Mouse (Mus musculus) spleen, postnatal 36 days (tissue): ENCODE results near the gene Cdc20b.

Experiments used
- DNase-seq, 2 experiments: peaks; one replicate each; pipeline ENCODE4 v3.0.0; 2022; ENCODE audit warnings: low spot score in 2 of 2, mixed read lengths in 1 of 2

Cdc20b gene

GRCm38 (mm10) chr13:113034950-113035421 is at the start of gene Cdc20b:
Cdc20b (plus strand) TSS chr13:113035111.
- DNase-seq: peak; percentile 54 to 57

GRCm38 (mm10) chr13:112985605-112986450 is 49.1 kb upstream of the Cdc20b start:
- DNase-seq: no peak

DNA sequence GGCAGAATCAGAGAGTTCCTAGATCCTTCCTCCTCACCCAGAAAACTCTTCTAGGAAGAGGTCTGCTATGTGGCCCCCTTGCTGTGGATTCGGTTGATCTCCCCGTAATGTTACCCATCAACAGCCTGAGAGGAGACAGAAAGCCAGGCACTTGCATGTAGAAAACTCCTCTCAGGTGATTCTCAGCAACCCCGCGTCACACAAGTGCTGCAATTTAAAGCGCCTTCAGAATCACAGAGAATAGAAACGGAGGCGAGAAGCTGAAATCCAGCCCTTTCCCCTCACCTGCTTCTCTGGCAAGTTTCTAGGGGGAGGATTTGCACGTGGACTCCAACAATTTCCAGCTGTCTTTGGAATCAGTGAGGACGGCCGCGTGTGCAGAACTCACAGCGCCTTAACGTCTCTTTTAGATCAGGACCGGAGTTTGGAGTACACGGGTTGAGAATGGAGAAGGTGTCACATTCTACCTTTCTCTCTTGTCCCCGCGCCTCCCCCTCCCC is 48.4 kb upstream of the Cdc20b start:
- no peak for DNase-seq

- DNase-seq: peak; percentile 82 to 85
Observed at GRCm38 (mm10) chr13:112987532-112987943, 47.4 kb upstream of the Cdc20b start, which contains the start of gene Ccno. Ccno (plus strand) TSS chr13:112987802.

- no peak for DNase-seq
Observed at GRCm38 (mm10) chr13:112987991-112988390, 46.9 kb upstream of the Cdc20b start.

GRCm38 (mm10) chr13:112988866-112989265 is 46.0 kb upstream of the Cdc20b start:
- DNase-seq: no peak

DNA sequence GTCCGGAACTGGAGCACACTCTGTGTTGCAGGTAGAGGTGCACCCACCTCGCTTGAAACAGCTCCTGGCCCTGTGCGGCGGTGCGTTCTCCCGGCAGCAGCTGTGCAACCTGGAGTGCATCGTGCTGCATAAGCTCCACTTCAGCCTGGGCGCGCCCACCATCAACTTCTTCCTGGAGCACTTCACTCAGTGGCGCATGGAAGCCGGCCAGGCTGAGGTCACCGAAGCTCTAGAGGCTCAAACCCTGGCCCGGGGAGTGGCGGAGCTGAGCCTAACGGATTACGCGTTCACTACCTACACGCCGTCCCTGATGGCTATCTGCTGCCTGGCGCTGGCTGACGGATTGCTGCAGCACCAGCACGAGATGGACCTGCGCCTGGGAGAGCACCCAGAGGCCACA is 45.4 kb upstream of the Cdc20b start:
- DNase-seq: no peak

DNA sequence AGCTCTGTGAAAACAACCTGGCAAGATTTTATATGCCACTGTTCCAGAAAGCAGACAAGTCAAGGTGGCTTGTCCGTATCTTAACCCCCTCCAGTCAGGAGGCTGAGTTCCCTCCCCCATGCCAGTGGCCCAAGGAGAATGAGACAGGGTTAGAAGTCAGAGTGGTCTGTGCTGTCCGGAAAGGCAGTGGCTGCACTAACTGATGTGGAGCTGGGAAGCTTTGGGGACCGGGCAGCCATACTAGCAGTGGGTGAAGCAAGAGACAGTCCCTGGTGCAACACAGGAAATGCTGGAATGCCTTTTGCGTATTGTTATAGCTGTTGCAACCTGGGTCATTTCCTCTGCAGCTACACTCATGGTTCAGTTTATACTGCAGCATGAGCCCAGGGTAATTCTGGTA is 44.6 kb upstream of the Cdc20b start:
- no peak for DNase-seq

- no peak for DNase-seq
Observed at GRCm38 (mm10) chr13:112993531-112994152, 41.3 kb upstream of the Cdc20b start, which contains the start of gene Mcidas. Mcidas (plus strand) TSS chr13:112993845.

GRCm38 (mm10) chr13:112994191-112994590 is 40.7 kb upstream of the Cdc20b start:
- peak; percentile 21 to 28 for DNase-seq

DNA sequence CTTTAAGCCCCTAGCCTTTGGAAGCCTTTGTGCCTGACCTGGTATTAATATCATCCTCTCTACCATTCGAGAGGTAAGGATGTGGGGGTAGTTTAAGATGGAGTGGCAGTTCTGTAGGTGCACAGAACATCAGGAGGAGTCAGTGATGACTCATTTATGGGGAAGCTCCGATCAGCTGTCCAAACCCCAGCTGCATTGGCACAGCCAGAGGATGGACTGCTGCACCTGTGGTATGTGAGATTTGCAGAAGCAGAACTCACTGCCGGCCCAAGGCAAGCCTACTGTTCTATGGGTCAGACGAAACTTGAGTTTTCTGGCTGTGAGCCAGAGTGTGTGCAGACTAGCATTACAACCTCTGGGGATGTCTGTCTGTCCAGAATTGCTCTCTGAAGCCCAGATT is 38.5 kb upstream of the Cdc20b start:
- no peak for DNase-seq

GRCm38 (mm10) chr13:112997369-112997768 is 37.5 kb upstream of the Cdc20b start:
- no peak for DNase-seq

DNA sequence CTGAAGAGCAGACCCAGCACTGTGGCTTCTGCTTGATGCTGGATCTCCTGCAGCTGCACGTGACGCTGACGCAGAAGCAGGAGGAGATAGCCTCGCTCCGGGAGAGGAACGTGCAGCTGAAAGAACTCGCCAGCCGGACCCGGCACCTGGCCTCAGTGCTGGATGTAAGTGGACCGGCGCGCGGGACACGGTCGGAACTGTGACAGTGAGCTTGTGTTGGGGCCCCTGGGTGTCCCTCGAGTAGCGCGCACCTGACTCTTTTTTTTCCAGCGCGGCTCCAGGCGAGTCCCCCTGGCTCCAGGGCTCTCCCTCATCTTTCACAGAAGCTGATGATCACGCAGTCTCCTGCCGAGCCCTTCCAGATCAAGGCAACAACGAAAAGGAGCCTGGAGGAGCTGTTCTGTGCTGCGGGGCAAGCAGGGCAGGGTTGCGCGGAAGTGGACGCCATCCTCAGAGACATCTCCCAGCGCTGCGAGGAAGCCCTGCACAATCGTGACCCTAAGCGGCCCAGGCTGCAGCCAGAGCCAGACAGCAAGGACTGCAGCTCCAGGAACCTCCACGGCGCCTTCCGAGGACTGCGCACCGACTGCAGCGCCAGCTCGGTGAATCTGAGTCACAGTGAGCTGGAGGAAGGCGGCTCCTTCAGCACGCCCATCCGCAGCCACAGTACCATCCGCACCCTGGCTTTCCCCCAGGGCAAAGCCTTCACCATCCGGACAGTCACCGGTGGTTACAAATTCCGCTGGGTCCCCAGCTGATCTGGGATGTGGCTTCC is 36.3 kb upstream of the Cdc20b start:
- DNase-seq: no peak

DNA sequence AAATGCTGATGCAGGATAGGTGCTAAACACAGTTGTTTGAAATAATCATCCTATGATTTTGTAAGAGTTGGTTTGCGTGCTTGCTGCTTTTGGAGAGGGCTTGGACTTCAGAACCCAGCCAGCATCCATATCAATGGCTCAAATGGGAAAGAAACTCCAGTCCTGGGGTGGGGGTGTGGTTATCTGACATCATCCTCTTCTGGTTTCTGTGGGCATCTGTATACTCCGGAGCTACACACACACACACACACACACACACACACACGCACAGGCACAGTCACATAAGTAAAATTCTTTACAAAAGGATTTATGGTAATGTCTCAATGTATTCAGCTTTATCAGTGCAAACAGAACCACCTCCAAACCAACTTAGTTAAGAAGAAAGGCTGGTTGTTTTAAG is 34.8 kb upstream of the Cdc20b start:
- DNase-seq: no peak

GRCm38 (mm10) chr13:113000576-113001318 is 34.2 kb upstream of the Cdc20b start:
- no peak for DNase-seq

- no peak for DNase-seq
Observed at GRCm38 (mm10) chr13:113012683-113013082, 22.2 kb upstream of the Cdc20b start.

DNA sequence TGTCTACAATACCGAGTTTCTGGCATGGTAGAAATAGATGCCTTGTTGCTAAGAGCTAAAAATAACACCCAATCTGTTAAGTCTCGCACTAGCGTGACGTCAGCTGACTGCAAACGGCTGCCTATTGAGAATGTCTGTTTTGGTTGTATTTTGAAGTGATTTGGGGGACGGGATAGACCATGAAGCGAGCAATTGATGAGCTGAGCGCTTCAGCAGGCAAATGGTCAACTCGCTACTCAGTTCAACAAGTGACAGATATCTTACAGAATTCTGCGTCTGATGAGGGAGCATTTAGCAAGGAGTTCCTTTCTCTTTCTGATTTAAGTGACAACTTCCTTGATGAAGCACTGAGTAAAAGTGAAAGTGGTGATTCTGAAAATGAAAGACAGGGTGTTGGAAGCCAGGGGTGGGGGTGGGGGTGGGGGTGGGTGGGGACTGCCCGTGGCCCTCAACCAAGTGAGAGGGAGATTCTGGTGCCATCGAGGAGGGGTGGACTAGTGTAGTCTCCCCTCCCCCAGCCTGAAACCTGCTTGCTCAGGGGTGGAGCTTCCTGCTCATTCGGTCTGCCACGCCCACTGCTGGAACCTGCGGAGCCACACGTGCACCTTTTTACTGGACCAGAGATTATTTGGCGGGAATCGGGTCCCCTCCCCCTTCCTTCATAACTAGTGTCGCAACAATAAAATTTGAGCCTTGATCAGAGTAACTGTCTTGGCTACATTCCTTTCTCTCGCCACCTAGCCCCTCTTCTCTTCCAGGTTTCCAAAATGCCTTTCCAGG is 21.5 kb upstream of the Cdc20b start:
- peak in 1 of 2 experiments; percentile 8 for DNase-seq

- no peak for DNase-seq
Observed at GRCm38 (mm10) chr13:113021521-113021920, 13.4 kb upstream of the Cdc20b start.

DNA sequence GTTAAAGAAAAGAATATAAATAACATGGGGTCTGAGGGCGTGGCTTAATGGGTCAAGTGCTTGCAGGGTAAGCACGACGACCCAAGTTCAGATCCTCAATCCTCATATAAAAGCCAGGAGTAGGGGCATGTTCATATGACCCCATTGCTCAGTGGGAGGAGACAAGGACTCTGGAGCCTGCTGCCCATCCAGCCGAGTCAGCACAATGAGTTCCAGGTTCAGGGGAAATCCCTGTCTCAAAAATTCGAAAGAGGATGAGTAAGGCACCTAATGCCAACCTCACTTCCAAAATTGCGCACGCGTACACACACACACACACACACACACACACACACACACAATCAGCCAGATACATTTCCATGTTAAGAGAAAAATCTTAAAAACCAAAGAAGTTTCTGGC is 12.4 kb upstream of the Cdc20b start:
- DNase-seq: no peak
